Mouse (Mus musculus) heart, adult 2 months (tissue): ENCODE measurements around the gene Nt5e. TPM values are rescaled to one million over a fixed set of nuclear protein-coding genes. Genes with fewer than 3 reads are reported as not detected.

ENCODE experiments used
- DNase-seq, 2 experiments: peaks; one replicate each; pipeline ENCODE4 v3.0.0; 2021
- H3K27ac ChIP-seq: fragments of 200-600 bp; 2 replicates; pipeline ENCODE4 v1.8.1; 2022
- H3K27me3 ChIP-seq: fragments of 200-500 bp; 2 replicates; pipeline ENCODE4 v1.6.1; 2012; ENCODE audit warnings: mild to moderate bottlenecking, low read length, inconsistent platforms, mixed read lengths; ENCODE audit not compliant: control insufficient read depth, insufficient read depth
- H3K36me3 ChIP-seq: fragments of 200-500 bp; 2 replicates; pipeline ENCODE4 v1.6.1; 2012; ENCODE audit warnings: low read length, inconsistent platforms; ENCODE audit not compliant: control insufficient read depth, insufficient read depth
- H3K4me1 ChIP-seq: fragments of 200-500 bp; 2 replicates; pipeline ENCODE4 v1.6.1; 2011; ENCODE audit warnings: low read length; ENCODE audit not compliant: control insufficient read depth, insufficient read depth
- H3K4me3 ChIP-seq: fragments of 200-600 bp; 2 replicates; pipeline ENCODE4 v1.8.1; 2022
- H3K79me2 ChIP-seq: fragments of 200-500 bp; replicated peaks from 2 replicates; pipeline ENCODE4 v1.6.1; 2012; ENCODE audit warnings: mild to moderate bottlenecking, inconsistent platforms, low read length, moderate library complexity, mixed read lengths; ENCODE audit not compliant: control insufficient read depth, insufficient read depth
- H3K9ac ChIP-seq: fragments of 200-500 bp; 2 replicates; pipeline ENCODE4 v1.6.1; 2012; ENCODE audit warnings: low read depth, mild to moderate bottlenecking, control low read depth, inconsistent platforms, low read length, mixed read lengths
- CTCF ChIP-seq: fragments of 200-600 bp; IDR thresholded peaks from 2 replicates; pipeline ENCODE4 v1.8.1; 2022; ENCODE audit warnings: antibody characterized with exemption, mild to moderate bottlenecking, moderate library complexity
- EP300 ChIP-seq: fragments of 200-500 bp; IDR thresholded peaks from 2 replicates; pipeline ENCODE4 v1.6.1; 2011; ENCODE audit warnings: low read depth, low read length, control low read depth; ENCODE audit not compliant: insufficient read depth
- POLR2A ChIP-seq: fragments of 200-500 bp; IDR thresholded peaks from 2 replicates; pipeline ENCODE4 v1.6.1; 2011; ENCODE audit warnings: mild to moderate bottlenecking, low read depth, low read length, control low read depth; ENCODE audit not compliant: insufficient read depth
- whole genome bisulfite sequencing: fragments of 180-500 bp; shearing (Covaris S2); methylation state at CpG from one replicate; pipeline ENCODE4 v1.1.7; 2018; 5-methylcytosine and 5-hydroxymethylcytosine counted together
- intact Hi-C: fragments of 180-260 bp; cut with DNase I; formaldehyde crosslinking; loops from one replicate; pipeline ENCODE4 v1.15.1; 2025
- polyA plus RNA-seq: library from polyadenylated mRNA; depleted of rRNA; stranded (reverse); fragments of >200 nt; gene quantifications from 2 replicates; pipeline ENCODE4 v1.2.3, GENCODE M21; 2012
- total RNA-seq, 2 experiments: library from RNA; stranded (reverse); gene quantifications; 2 replicates each; pipeline ENCODE4 v1.2.3; 2021

Nt5e gene
- total and polyA plus RNA-seq, 3 experiments = 8.1 to 15.5 (median 13.4) TPM

- no peak for DNase-seq
- Histone ChIP-seq H3K9ac (no peak overlapping the region), H3K79me2 (no peaks in the 10 kb centered on the region), H3K27me3 (no peaks in the 10 kb centered on the region), H3K4me1 (peaks cover 6% of the 10 kb centered on the region), H3K36me3 (no peaks in the 10 kb centered on the region), H3K4me3 (no peak overlapping the region), H3K27ac (no peak overlapping the region)
- WGBS = 86% methylated on average over 6 of the region's 6 CpGs
- intact Hi-C loops = no loop called here
- TF ChIP-seq POLR2A = no peak
- no peak for TF ChIP-seq EP300
- no peak for TF ChIP-seq CTCF
Measured at GRCm38 (mm10) chr9:88348623-88349022, 21.6 kb downstream of the Nt5e start.

GRCm38 (mm10) chr9:88350317-88350716 lies 23.3 kb downstream of the Nt5e start:
- Histone ChIP-seq H3K9ac (no peak overlapping the region), H3K4me3 (no peak overlapping the region), H3K79me2 (no peaks in the 10 kb centered on the region), H3K27ac (no peak overlapping the region), H3K27me3 (no peaks in the 10 kb centered on the region), H3K36me3 (no peaks in the 10 kb centered on the region), H3K4me1 (peaks cover 6% of the 10 kb centered on the region)
- intact Hi-C loops = no loop called here
- no peak for DNase-seq
- TF ChIP-seq CTCF = no peak
- no peak for TF ChIP-seq EP300
- no peak for TF ChIP-seq POLR2A
- WGBS = 62% methylated on average over 1 of the region's 1 CpGs

DNA sequence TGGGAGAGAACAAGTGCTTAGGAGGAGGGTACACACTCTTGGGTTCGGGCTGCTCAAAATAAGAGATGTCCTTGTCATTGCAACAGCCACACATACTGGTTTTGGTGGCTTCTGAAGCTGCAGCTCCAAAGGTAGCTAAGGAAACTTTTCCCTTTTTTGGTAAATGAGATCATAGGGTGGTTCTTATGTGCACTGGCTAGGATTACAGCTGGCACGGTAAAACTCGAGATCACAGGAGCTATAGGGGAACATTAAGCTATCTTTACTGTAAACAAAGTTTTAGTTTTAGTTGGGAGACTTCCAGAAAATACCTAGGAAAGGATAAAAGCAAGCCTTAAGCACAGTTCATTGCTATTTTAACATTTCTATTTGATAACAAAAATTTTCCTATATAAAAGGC lies 24.2 kb downstream of the Nt5e start:
- Histone ChIP-seq H3K27ac (no peak overlapping the region), H3K4me3 (no peak overlapping the region), H3K4me1 (peaks cover 4% of the 10 kb centered on the region), H3K79me2 (no peaks in the 10 kb centered on the region), H3K36me3 (no peaks in the 10 kb centered on the region), H3K9ac (no peak overlapping the region), H3K27me3 (no peaks in the 10 kb centered on the region)
- 46% methylated on average over 3 of the region's 3 CpGs for WGBS
- TF ChIP-seq CTCF (no peak), EP300 (no peak), POLR2A (no peak)
- intact Hi-C loops = no loop called here
- DNase-seq = no peak

GRCm38 (mm10) chr9:88352741-88353140 lies 25.7 kb downstream of the Nt5e start:
- no peak overlapping the region for H3K9ac ChIP-seq
- 70% methylated on average over 6 of the region's 6 CpGs for WGBS

GRCm38 (mm10) chr9:88353459-88353858 lies 26.5 kb downstream of the Nt5e start:
- TF ChIP-seq POLR2A = no peak
- no peak for TF ChIP-seq CTCF
- no peak for TF ChIP-seq EP300
- Histone ChIP-seq H3K27me3 (no peaks in the 10 kb centered on the region), H3K79me2 (no peaks in the 10 kb centered on the region), H3K4me3 (no peak overlapping the region), H3K36me3 (no peaks in the 10 kb centered on the region), H3K27ac (no peak overlapping the region), H3K9ac (no peak overlapping the region), H3K4me1 (peaks cover 2% of the 10 kb centered on the region)
- no peak for DNase-seq
- intact Hi-C loops = no loop called here
- 87% methylated on average over 7 of the region's 7 CpGs for WGBS

More at GRCm38 (mm10) chr9:88352741-88353140, 25.7 kb downstream of the Nt5e start:
- Histone ChIP-seq H3K27ac (no peak overlapping the region), H3K27me3 (no peaks in the 10 kb centered on the region), H3K4me3 (no peak overlapping the region), H3K4me1 (peaks cover 2% of the 10 kb centered on the region), H3K36me3 (no peaks in the 10 kb centered on the region), H3K79me2 (no peaks in the 10 kb centered on the region)
- no peak for DNase-seq
- no peak for TF ChIP-seq CTCF
- intact Hi-C loops = no loop called here

DNA sequence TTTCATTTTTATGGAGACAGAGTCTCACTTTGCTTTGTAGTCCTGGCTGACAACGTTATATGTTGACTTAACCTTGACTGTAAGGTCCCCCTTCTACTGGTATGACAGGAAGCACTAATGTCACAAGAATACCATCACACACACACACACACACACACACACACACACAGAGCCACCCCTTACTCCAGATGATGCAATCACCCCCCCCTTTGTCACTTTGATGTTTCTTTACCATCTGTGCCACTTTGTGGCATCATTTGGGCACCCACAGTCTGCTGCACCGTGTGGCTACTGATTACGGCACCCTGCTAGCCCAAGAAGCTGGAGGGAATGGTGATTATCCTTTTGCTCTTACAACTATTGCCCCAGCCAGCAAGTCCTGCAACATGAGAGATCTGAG lies 30.2 kb downstream of the Nt5e start:
- no peak for DNase-seq
- Histone ChIP-seq H3K4me3 (no peak overlapping the region), H3K4me1 (peaks cover 2% of the 10 kb centered on the region), H3K36me3 (no peaks in the 10 kb centered on the region; the same call in 1 of the 2 replicates), H3K27me3 (no peaks in the 10 kb centered on the region), H3K9ac (no peak overlapping the region), H3K27ac (no peak overlapping the region), H3K79me2 (no peaks in the 10 kb centered on the region)
- intact Hi-C loops = no loop called here
- WGBS = 65% methylated on average over 3 of the region's 3 CpGs
- no peak for TF ChIP-seq POLR2A
- no peak for TF ChIP-seq EP300
